8 mouse cellular contexts compared by ENCODE assay signal in genomic region chr3:93443501-93444101, GRCm38 (mm10). TPM values are rescaled to one million over a fixed set of nuclear protein-coding genes. Genes with fewer than 3 reads are reported as not detected.
DNase-seq lines count a peak whose midpoint lies in the region; ATAC-seq lines count a peak whose summit lies in the region.

No protein-coding gene starts in this region.

- H3K9ac ChIP-seq in hindbrain, embryonic 12.5 days: peak overlapping the region; percentile 20; the same call in 1 of the 2 replicates

- peaks cover 33% of the 10 kb centered on the region for H3K4me1 ChIP-seq in forebrain, embryonic 10.5 days
- H3K4me1 ChIP-seq in hindbrain, embryonic 12.5 days: peaks cover 24% of the 10 kb centered on the region

- peaks cover 78% of the 10 kb centered on the region for H3K27me3 ChIP-seq in forebrain, embryonic 10.5 days (ENCODE audit: poor library complexity, severe bottlenecking)
- peaks cover 59% of the 10 kb centered on the region for H3K27me3 ChIP-seq in hindbrain, embryonic 12.5 days

- WGBS in forebrain, embryonic 10.5 days: under 1% methylated on average over 38 of the region's 38 CpGs
- WGBS in hindbrain, embryonic 12.5 days: under 1% methylated on average over 38 of the region's 38 CpGs

- H3K4me3 ChIP-seq in forebrain, embryonic 10.5 days: peak overlapping the region; percentile 63
- H3K4me3 ChIP-seq in hindbrain, embryonic 12.5 days: peak overlapping the region; percentile 54

- H3K36me3 ChIP-seq in forebrain, embryonic 10.5 days (replicated peaks): no peaks in the 10 kb centered on the region
- H3K36me3 ChIP-seq in hindbrain, embryonic 12.5 days: no peaks in the 10 kb centered on the region

- H3K9me3 ChIP-seq in forebrain, embryonic 10.5 days: no peaks in the 10 kb centered on the region
- no peaks in the 10 kb centered on the region for H3K9me3 ChIP-seq in hindbrain, embryonic 12.5 days (replicated peaks)

- DNase-seq in urinary bladder, adult 2 months (ENCODE audit: low spot score): peak; percentile 34
- no peak for DNase-seq in urinary bladder, postnatal 10 days (ENCODE audit: low spot score)
- DNase-seq in forebrain, embryonic 10.5 days (ENCODE audit: extremely low spot score, low spot score): peak; percentile 69
- peak; percentile 5 to 7 for DNase-seq in left cerebral cortex, postnatal 14 days (ENCODE audit: low spot score in 2 of 2)
- DNase-seq in right cerebral cortex, adult 2 months (ENCODE audit: low spot score in 2 of 2): peak; percentile 35 to 44

- peak overlapping the region; percentile 94 for H3K4me2 ChIP-seq in hindbrain, embryonic 12.5 days (replicated peaks)

- ATAC-seq in hindbrain, embryonic 12.5 days (ENCODE audit: low FRiP score): no peak
- ATAC-seq in megakaryocyte, adult 5-6 weeks (ENCODE audit: poor library complexity, severe bottlenecking): peak; percentile 70
- ATAC-seq in activated CD4-positive, CD25-positive, alpha-beta regulatory T cell, adult 4 months: no peak

- H3K27ac ChIP-seq in forebrain, embryonic 10.5 days: peak overlapping the region; percentile 62; the same call in 1 of the 2 replicates
- no peak overlapping the region for H3K27ac ChIP-seq in hindbrain, embryonic 12.5 days

- intact Hi-C loops in left cerebral cortex, postnatal 14 days (cut with DNase I): no loop called here

RNA-seq across cellular contexts. Expression of gene Tchh, which starts 1.5 kb away (rescaled TPM):
- polyA plus RNA-seq in urinary bladder, adult 2 months (2012; rRNA removed): 0.37 and 0.57 TPM in 2 replicates
- polyA plus RNA-seq in forebrain, embryonic 10.5 days (2016; fragmentation: Nextera tagmentation; extraction: Ambion mirVana): 0.30 and 0.37 TPM in 2 replicates
- 1.7 and 1.8 TPM in 2 replicates for polyA plus RNA-seq in hindbrain, embryonic 12.5 days (2016; fragmentation: Nextera tagmentation; extraction: Ambion mirVana)
- under 1 TPM; 0.83 to 0.99 TPM for total RNA-seq in left cerebral cortex, postnatal 14 days (2021)
- 0.34 and 0.89 TPM in 2 replicates for total RNA-seq in megakaryocyte, adult 5-6 weeks (2015)
- total RNA-seq in megakaryocyte, adult 5-6 weeks (2017): 0.57 and 0.77 TPM in 2 replicates
- polyA plus RNA-seq in activated CD4-positive, CD25-positive, alpha-beta regulatory T cell, adult 4 months (2017; shearing (Covaris generic)): not detected

RNA-seq across cellular contexts. Expression of gene Tchhl1, which starts 25.0 kb away (rescaled TPM):
- polyA plus RNA-seq in urinary bladder, adult 2 months (2012; rRNA removed): not detected in 2 replicates
- polyA plus RNA-seq in forebrain, embryonic 10.5 days (2016; fragmentation: Nextera tagmentation; extraction: Ambion mirVana): not detected in 2 replicates
- polyA plus RNA-seq in hindbrain, embryonic 12.5 days (2016; fragmentation: Nextera tagmentation; extraction: Ambion mirVana): not detected in 2 replicates
- total RNA-seq in left cerebral cortex, postnatal 14 days (2021): not detected
- not detected in 2 replicates for total RNA-seq in megakaryocyte, adult 5-6 weeks (2015)
- total RNA-seq in megakaryocyte, adult 5-6 weeks (2017): not detected in 2 replicates
- polyA plus RNA-seq in activated CD4-positive, CD25-positive, alpha-beta regulatory T cell, adult 4 months (2017; shearing (Covaris generic)): not detected

RNA-seq across cellular contexts. Expression of gene Rptn, which starts 50.1 kb away (rescaled TPM):
- 0.69 and 0.96 TPM in 2 replicates for polyA plus RNA-seq in urinary bladder, adult 2 months (2012; rRNA removed)
- not detected in 2 replicates for polyA plus RNA-seq in forebrain, embryonic 10.5 days (2016; fragmentation: Nextera tagmentation; extraction: Ambion mirVana)
- not detected in 2 replicates for polyA plus RNA-seq in hindbrain, embryonic 12.5 days (2016; fragmentation: Nextera tagmentation; extraction: Ambion mirVana)
- total RNA-seq in left cerebral cortex, postnatal 14 days (2021): not detected
- not detected in 2 replicates for total RNA-seq in megakaryocyte, adult 5-6 weeks (2015)
- not detected in 2 replicates for total RNA-seq in megakaryocyte, adult 5-6 weeks (2017)
- under 1 TPM in 1 of 2 experiments, not detected in 1; 0.11 TPM for polyA plus RNA-seq in activated CD4-positive, CD25-positive, alpha-beta regulatory T cell, adult 4 months (2017; shearing (Covaris generic))
